Comparison of ENCODE assay signal across 15 mouse cellular contexts in genomic region chr6:100937802-100938201, GRCm38 (mm10).
"Had no signal": no experiment of that assay in that cellular context is flagged by ENCODE, and none has a peak within 500 bp of the region (broad histone marks: within the 10 kb centered on the region; RNA-seq: fewer than 3 reads in every experiment).

No protein-coding gene starts in this region.

- H3K27ac ChIP-seq: neural tube, embryonic 13.5 days; neural tube, embryonic 15.5 days; stomach, embryonic 15.5 days; stomach, postnatal 0 days had no signal

- H3K4me2 ChIP-seq: neural tube, embryonic 13.5 days; neural tube, embryonic 15.5 days; stomach, embryonic 15.5 days had no signal

- H3K9ac ChIP-seq: neural tube, embryonic 13.5 days; neural tube, embryonic 15.5 days; stomach, embryonic 15.5 days had no signal

- H3K36me3 ChIP-seq: neural tube, embryonic 13.5 days; neural tube, embryonic 15.5 days; stomach, embryonic 15.5 days had no signal

- H3K4me1 ChIP-seq: stomach, embryonic 15.5 days had no signal

- H3K4me3 ChIP-seq: neural tube, embryonic 13.5 days; neural tube, embryonic 15.5 days; stomach, embryonic 15.5 days had no signal

- DNase-seq: right cerebral cortex, adult 18-20 months; right cerebral cortex, postnatal 14 days; right cerebral cortex, postnatal 25 days; right cerebral cortex, postnatal 4 days; spleen, adult 18-20 months; thymus, adult 18-20 months; thymus, adult 2 months; thymus, postnatal 14 days; thymus, postnatal 25 days; thymus, postnatal 36 days; thymus, postnatal 4 days had no signal

- H3K9me3 ChIP-seq: neural tube, embryonic 13.5 days; neural tube, embryonic 15.5 days; stomach, embryonic 15.5 days had no signal

- H3K27me3 ChIP-seq: neural tube, embryonic 13.5 days; neural tube, embryonic 15.5 days; stomach, embryonic 15.5 days had no signal
